27 mouse cellular contexts compared by ENCODE assay signal in genomic region chr12:67272863-67273262, GRCm38 (mm10).
"Had no signal": no experiment of that assay in that cellular context is flagged by ENCODE, and none has a peak within 500 bp of the region (broad histone marks: within the 10 kb centered on the region; RNA-seq: fewer than 3 reads in every experiment).

No protein-coding gene starts in this region.

- H3K4me1 ChIP-seq: heart, embryonic 10.5 days; heart, embryonic 13.5 days; heart, embryonic 15.5 days; hindbrain, embryonic 13.5 days; hindbrain, embryonic 15.5 days; kidney, embryonic 15.5 days; limb, embryonic 10.5 days; limb, embryonic 12.5 days; liver, embryonic 13.5 days; liver, embryonic 15.5 days had no signal

- H3K36me3 ChIP-seq: heart, embryonic 10.5 days; heart, embryonic 13.5 days; heart, embryonic 15.5 days; hindbrain, embryonic 13.5 days; hindbrain, embryonic 15.5 days; kidney, embryonic 15.5 days; limb, embryonic 10.5 days; limb, embryonic 12.5 days; liver, embryonic 13.5 days; liver, embryonic 15.5 days had no signal

- H3K4me2 ChIP-seq: heart, embryonic 13.5 days; heart, embryonic 15.5 days; hindbrain, embryonic 13.5 days; hindbrain, embryonic 15.5 days; kidney, embryonic 15.5 days; limb, embryonic 12.5 days; liver, embryonic 11.5 days; liver, embryonic 13.5 days; liver, embryonic 15.5 days had no signal

- H3K9me3 ChIP-seq: heart, embryonic 10.5 days; heart, embryonic 13.5 days; heart, embryonic 15.5 days; hindbrain, embryonic 13.5 days; hindbrain, embryonic 15.5 days; kidney, embryonic 15.5 days; limb, embryonic 10.5 days; limb, embryonic 12.5 days; liver, embryonic 13.5 days; liver, embryonic 15.5 days had no signal

- ATAC-seq: hindbrain, postnatal 0 days; intestine, embryonic 16.5 days had no signal

- H3K9ac ChIP-seq: heart, embryonic 13.5 days; heart, embryonic 15.5 days; hindbrain, embryonic 13.5 days; hindbrain, embryonic 15.5 days; kidney, embryonic 15.5 days; limb, embryonic 12.5 days; liver, embryonic 13.5 days; liver, embryonic 15.5 days had no signal

- H3K27ac ChIP-seq: gastrocnemius, adult 2 months; heart, embryonic 10.5 days; heart, embryonic 13.5 days; heart, embryonic 15.5 days; hindbrain, embryonic 13.5 days; hindbrain, embryonic 15.5 days; hindbrain, postnatal 0 days; kidney, embryonic 15.5 days; kidney, postnatal 0 days; left cerebral cortex, adult 2 months; limb, embryonic 10.5 days; limb, embryonic 12.5 days; liver, embryonic 13.5 days; liver, embryonic 15.5 days had no signal

- H3K27me3 ChIP-seq: heart, embryonic 13.5 days; heart, embryonic 15.5 days; hindbrain, embryonic 13.5 days; hindbrain, embryonic 15.5 days; kidney, embryonic 15.5 days; limb, embryonic 12.5 days; liver, embryonic 13.5 days; liver, embryonic 15.5 days had no signal

- DNase-seq: gastrocnemius, adult 2 months; gastrocnemius, postnatal 10 days; gastrocnemius, postnatal 25 days; heart, adult 18-20 months; heart, postnatal 14 days; heart, postnatal 36 days; kidney, adult 11 months; kidney, adult 2 months; kidney, adult 9 months; kidney, postnatal 14 days; kidney, postnatal 36 days; liver; liver, embryonic 13.5 days had no signal

- H3K4me3 ChIP-seq: gastrocnemius, adult 2 months; heart, embryonic 10.5 days; heart, embryonic 13.5 days; heart, embryonic 15.5 days; hindbrain, embryonic 13.5 days; hindbrain, embryonic 15.5 days; kidney, embryonic 15.5 days; left cerebral cortex, adult 2 months; limb, embryonic 10.5 days; limb, embryonic 12.5 days; liver, embryonic 13.5 days; liver, embryonic 15.5 days had no signal
